ENCODE assay signal across 7 mouse cellular contexts in the genomic region with DNA sequence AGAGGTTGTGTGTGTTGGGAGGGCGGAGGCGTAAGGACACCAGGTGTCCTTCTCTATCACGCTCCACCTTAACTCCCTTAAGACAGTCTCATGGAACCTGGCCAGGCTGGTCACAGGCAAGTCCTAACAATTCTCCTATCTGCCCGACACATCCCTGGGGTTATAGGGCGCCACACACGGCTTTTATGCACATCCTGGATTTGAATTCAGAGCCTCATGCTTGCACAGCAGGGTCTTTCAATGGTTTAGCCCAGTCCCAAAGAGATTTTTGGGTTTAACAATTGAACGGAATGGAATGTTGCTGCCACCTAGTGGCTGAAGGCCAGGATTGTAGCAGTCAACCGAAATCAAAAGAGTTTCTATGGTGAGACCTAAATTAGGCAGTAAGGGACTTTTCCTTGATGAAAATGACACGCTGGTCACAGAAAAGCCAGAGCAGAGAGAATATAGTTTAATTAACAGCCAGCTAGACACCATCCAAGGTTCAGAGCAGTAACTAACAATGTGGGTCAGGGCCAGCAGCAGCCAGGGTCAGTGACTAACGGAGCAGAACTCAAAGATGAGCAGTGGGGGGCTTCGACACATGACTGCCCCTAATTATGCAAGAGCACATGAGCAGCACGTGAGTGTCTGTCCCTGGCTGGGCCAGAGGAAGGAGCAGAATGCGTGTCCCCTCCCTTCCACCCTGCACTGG. TPM values are rescaled to one million over a fixed set of nuclear protein-coding genes. Genes with fewer than 3 reads are reported as not detected.
DNase-seq lines count a peak whose midpoint lies in the region; ATAC-seq and TF ChIP-seq lines count a peak whose summit lies in the region.

No protein-coding gene starts in this region.

- peak; percentile 85 for DNase-seq in R1 (ENCODE audit: low read depth, low spot score)
- peak; percentile 68 to 78 for DNase-seq in cerebellum, adult 18-20 months
- peak; percentile 39 to 73 for DNase-seq in layer of hippocampus, adult 8-10 months (ENCODE audit: low spot score in 2 of 2)
- DNase-seq in lung, postnatal 0 days (ENCODE audit: low spot score), result peak; percentile 72
- peak; percentile 90 for DNase-seq in retina, postnatal 1 day

- H3K27ac ChIP-seq in forebrain, embryonic 16.5 days (ENCODE audit: low read length), result no peak overlapping the region
- no peak overlapping the region for H3K27ac ChIP-seq in lung, postnatal 0 days (ENCODE audit: low read length)

- TF ChIP-seq EP300 in lung, postnatal 0 days (IDR thresholded peaks at IDR 0.05), result no peak

- no peaks in the 10 kb centered on the region for H3K36me3 ChIP-seq in forebrain, embryonic 16.5 days (ENCODE audit: control insufficient read depth, insufficient read depth)
- no peaks in the 10 kb centered on the region for H3K36me3 ChIP-seq in lung, postnatal 0 days (ENCODE audit: insufficient read depth, low read length)

- TF ChIP-seq CTCF in lung, postnatal 0 days (IDR thresholded peaks at IDR 0.05), result peak; percentile 85

- peak; percentile 70 for ATAC-seq in forebrain, embryonic 16.5 days
- peak; percentile 70 to 73 for ATAC-seq in hematopoietic stem cell, adult 5-6 weeks (replicated peaks in 1 of 2; ENCODE audit: insufficient read depth in 1 of 2, low FRiP score in 2 of 2, low TSS enrichment in 1 of 2, low read depth in 1 of 2, poor library complexity in 2 of 2, severe bottlenecking in 2 of 2)
- ATAC-seq in lung, postnatal 0 days, result peak; percentile 55

- 8% methylated on average over 13 of the region's 13 CpGs for WGBS in forebrain, embryonic 16.5 days
- WGBS in lung, postnatal 0 days, result 17% methylated on average over 13 of the region's 13 CpGs

- H3K9me3 ChIP-seq in forebrain, embryonic 16.5 days (ENCODE audit: control insufficient read depth, low read length), result no peaks in the 10 kb centered on the region
- no peaks in the 10 kb centered on the region for H3K9me3 ChIP-seq in lung, postnatal 0 days (ENCODE audit: low read length)

- peak overlapping the region; percentile 41 for H3K4me2 ChIP-seq in forebrain, embryonic 16.5 days (ENCODE audit: low read length)
- H3K4me2 ChIP-seq in lung, postnatal 0 days (replicated peaks; ENCODE audit: low read depth, low read length), result peak overlapping the region; percentile 48

- 0 out of 2 replicates have a peak overlapping the region, but pooled peaks have one; percentile 5 for H3K4me3 ChIP-seq in forebrain, embryonic 16.5 days (replicated peaks; ENCODE audit: low read length)
- H3K4me3 ChIP-seq in lung, postnatal 0 days (ENCODE audit: low read depth, low read length), result no peak overlapping the region

- no peaks in the 10 kb centered on the region for H3K27me3 ChIP-seq in forebrain, embryonic 16.5 days (replicated peaks; ENCODE audit: control insufficient read depth, insufficient read depth, low read length)
- H3K27me3 ChIP-seq in lung, postnatal 0 days (replicated peaks; ENCODE audit: insufficient read depth, low read length), result no peaks in the 10 kb centered on the region

- H3K4me1 ChIP-seq in forebrain, embryonic 16.5 days (replicated peaks; ENCODE audit: control insufficient read depth, insufficient read depth, low read length), result 0 out of 2 replicates have a peak, but pooled peaks cover 2% of the 10 kb centered on the region
- no peaks in the 10 kb centered on the region for H3K4me1 ChIP-seq in lung, postnatal 0 days (ENCODE audit: insufficient read depth, low read depth, low read length)

- no peak overlapping the region for H3K9ac ChIP-seq in forebrain, embryonic 16.5 days (replicated peaks; ENCODE audit: low read depth, low read length)
- H3K9ac ChIP-seq in lung, postnatal 0 days (replicated peaks; ENCODE audit: low read depth), result no peak overlapping the region

RNA-seq across cellular contexts. Expression of a gene that starts 13.9 kb away (rescaled TPM):
- polyA plus RNA-seq in forebrain, embryonic 16.5 days (2015; fragmentation: Nextera tagmentation; extraction: Ambion mirVana), result 2.5 and 3.3 TPM in 2 replicates
- total RNA-seq in hematopoietic stem cell, adult 5-6 weeks (2017), result 95.5 and 161 TPM in 2 replicates
- 10 to 100 TPM; 12.9 to 17.6 (median 14.5) TPM for total RNA-seq in layer of hippocampus, adult 8-10 months (2022)
- 2.3 and 2.4 TPM in 2 replicates for polyA plus RNA-seq in lung, postnatal 0 days (2015; fragmentation: Nextera tagmentation; extraction: Ambion mirVana)

RNA-seq across cellular contexts. Expression of a gene that starts 38.3 kb away (rescaled TPM):
- 14.4 and 17.8 TPM in 2 replicates for polyA plus RNA-seq in forebrain, embryonic 16.5 days (2015; fragmentation: Nextera tagmentation; extraction: Ambion mirVana)
- total RNA-seq in hematopoietic stem cell, adult 5-6 weeks (2017), result 16.6 and 17.0 TPM in 2 replicates
- 10 to 100 TPM; 20.5 to 24.2 (median 23.1) TPM for total RNA-seq in layer of hippocampus, adult 8-10 months (2022)
- polyA plus RNA-seq in lung, postnatal 0 days (2015; fragmentation: Nextera tagmentation; extraction: Ambion mirVana), result 8.6 and 8.9 TPM in 2 replicates
